Comparison of ENCODE assay signal across 8 mouse cellular contexts in the genomic region with DNA sequence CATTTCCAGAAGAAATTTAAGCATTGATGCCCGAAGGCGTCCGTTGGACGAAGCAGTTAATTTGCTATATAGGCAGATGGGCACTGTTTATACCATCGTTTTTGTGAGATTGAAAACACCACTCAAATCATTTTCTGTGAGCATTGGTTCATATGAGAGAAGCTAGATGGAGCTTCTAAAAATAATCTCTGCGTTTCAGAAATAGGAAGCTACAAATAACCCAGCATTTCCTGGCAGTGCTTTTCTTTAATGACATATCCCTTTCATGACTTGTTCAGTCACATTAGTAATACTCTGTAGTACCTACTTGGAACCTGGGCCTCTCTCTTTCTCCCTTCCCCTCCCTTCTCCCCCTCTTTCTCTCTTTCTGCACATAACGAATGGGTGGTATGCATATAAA. TPM values are rescaled to one million over a fixed set of nuclear protein-coding genes. Genes with fewer than 3 reads are reported as not detected.
DNase-seq lines count a peak whose midpoint lies in the region; ATAC-seq and TF ChIP-seq lines count a peak whose summit lies in the region.

No protein-coding gene starts in this region.

- H3K27me3 ChIP-seq in kidney, adult 2 months (replicated peaks; ENCODE audit: control insufficient read depth, insufficient read depth, low read length), result no peaks in the 10 kb centered on the region
- no peaks in the 10 kb centered on the region for H3K27me3 ChIP-seq in G1E (ENCODE audit: insufficient read depth, low read length)
- H3K27me3 ChIP-seq in forebrain, postnatal 0 days (ENCODE audit: insufficient read depth, low read length), result no peaks in the 10 kb centered on the region

- no peak for ATAC-seq in G1E (ENCODE audit: extremely low read depth, insufficient number of reproducible peaks, low FRiP score, poor library complexity, severe bottlenecking)
- ATAC-seq in forebrain, postnatal 0 days, result no peak
- no peak for ATAC-seq in activated CD4-positive, CD25-positive, alpha-beta regulatory T cell, adult 4 months

- TF ChIP-seq POLR2A in kidney, adult 2 months (IDR thresholded peaks at IDR 0.05; ENCODE audit: low read depth, low read length), result no peak

- peak overlapping the region; percentile 93 for H3K4me3 ChIP-seq in kidney, adult 2 months (ENCODE audit: insufficient read depth, low read depth, low read length)
- H3K4me3 ChIP-seq in G1E (ENCODE audit: low read depth, low read length), result peak overlapping the region; percentile 82
- H3K4me3 ChIP-seq in forebrain, postnatal 0 days (ENCODE audit: low read depth, low read length), result peak overlapping the region; percentile 85
- H3K4me3 ChIP-seq in macrophage (ENCODE audit: inconsistent target), result peak overlapping the region; percentile 77

- H3K27ac ChIP-seq in kidney, adult 2 months (ENCODE audit: insufficient read depth, low read depth, low read length), result peak overlapping the region; percentile 60; the same call in 1 of the 2 replicates
- peak overlapping the region; percentile 98 for H3K27ac ChIP-seq in forebrain, postnatal 0 days (ENCODE audit: low read depth, low read length)
- peak overlapping the region; percentile 72 for H3K27ac ChIP-seq in macrophage

- peaks cover 37% of the 10 kb centered on the region for H3K79me2 ChIP-seq in macrophage (ENCODE audit: inconsistent target)

- no peaks in the 10 kb centered on the region for H3K36me3 ChIP-seq in kidney, adult 2 months (ENCODE audit: control insufficient read depth, insufficient read depth, low read length)
- H3K36me3 ChIP-seq in G1E (replicated peaks) (peaks cover 25% of the 10 kb centered on the region), macrophage (ENCODE audit: inconsistent target) (no peaks in the 10 kb centered on the region; the same call in 1 of the 2 replicates)
- peaks cover 11% of the 10 kb centered on the region; the same call in 1 of the 2 replicates for H3K36me3 ChIP-seq in forebrain, postnatal 0 days (ENCODE audit: insufficient read depth)

- 18% methylated on average over 7 of the region's 7 CpGs for WGBS in kidney, adult 2 months
- 24% methylated on average over 7 of the region's 7 CpGs for WGBS in forebrain, postnatal 0 days
- 21% methylated on average over 7 of the region's 7 CpGs for WGBS in macrophage (ENCODE audit: missing documents)

- TF ChIP-seq CTCF in kidney, adult 2 months (conservative IDR thresholded peaks at IDR 0.05; ENCODE audit: insufficient read depth, insufficient read length, low read depth, low read length), result no peak
- TF ChIP-seq CTCF in G1E (IDR thresholded peaks at IDR 0.05; ENCODE audit: low read depth, low read length), result no peak
- TF ChIP-seq CTCF in forebrain, postnatal 0 days (IDR thresholded peaks at IDR 0.05; ENCODE audit: low read depth), result no peak

- H3K4me1 ChIP-seq in kidney, adult 2 months (ENCODE audit: control insufficient read depth, insufficient read depth, low read length), result peaks cover 3% of the 10 kb centered on the region; the same call in 1 of the 2 replicates
- peaks cover 16% of the 10 kb centered on the region for H3K4me1 ChIP-seq in G1E (ENCODE audit: insufficient read depth, low read depth, low read length)
- peaks cover 6% of the 10 kb centered on the region for H3K4me1 ChIP-seq in forebrain, postnatal 0 days (ENCODE audit: insufficient read depth)

- H3K9me3 ChIP-seq in G1E (replicated peaks), result no peaks in the 10 kb centered on the region
- no peaks in the 10 kb centered on the region for H3K9me3 ChIP-seq in forebrain, postnatal 0 days (ENCODE audit: low read length)

- peak overlapping the region; percentile 91 for H3K9ac ChIP-seq in forebrain, postnatal 0 days

- H3K4me2 ChIP-seq in forebrain, postnatal 0 days (ENCODE audit: low read depth), result peak overlapping the region; percentile 64

- DNase-seq in kidney, adult 2 months, result no peak
- DNase-seq in kidney, adult 8-10 months, result no peak
- no peak for DNase-seq in G1E (ENCODE audit: low spot score)
- no peak for DNase-seq in forebrain, postnatal 0 days
- no peak for DNase-seq in urinary bladder, postnatal 25 days (ENCODE audit: low spot score)
- no peak for DNase-seq in thymus, postnatal 0 days (ENCODE audit: low spot score)

RNA-seq across cellular contexts. Expression of gene Bloc1s6, which starts 0.7 kb away (rescaled TPM):
- polyA plus RNA-seq in kidney, adult 2 months (2012; rRNA removed), result 28.4 and 29.2 TPM in 2 replicates
- total RNA-seq in G1E (2014; fragmentation: Nextera tagmentation) (23.9 and 32.5 TPM in 2 replicates), G1E (2017) (21.7 and 26.3 TPM in 2 replicates)
- polyA plus RNA-seq in G1E (2012) (15.3 and 19.5 TPM in 2 replicates), macrophage (2018) (46.9 to 66.1 TPM (median 61.2 TPM) in 3 replicates)
- 60.0 and 78.6 TPM in 2 replicates for total RNA-seq in forebrain, postnatal 0 days (2014; rRNA removed)
- polyA plus RNA-seq in forebrain, postnatal 0 days (2015; fragmentation: Nextera tagmentation; extraction: Ambion mirVana), result 90.6 and 106 TPM in 2 replicates
- 10 to 100 TPM in 15 of 26 experiments, 1 to 10 TPM in 11; 2.2 to 22.3 (median 10.8) TPM for total RNA-seq in macrophage (2018; cell fraction: chromatin; rRNA removed)
- total RNA-seq in macrophage (2018; cell fraction: cytosol; rRNA removed), result 10 to 100 TPM; 31.1 to 97.3 (median 60.1) TPM
- total RNA-seq in macrophage (2018; cell fraction: nucleus; rRNA removed), result 10 to 100 TPM in 22 of 26 experiments, 1 to 10 TPM in 4; 5.6 to 46.2 (median 25.0) TPM
- 10 to 100 TPM; 36.7 to 48.1 TPM for polyA plus RNA-seq in activated CD4-positive, CD25-positive, alpha-beta regulatory T cell, adult 4 months (2017; shearing (Covaris generic))
- polyA plus RNA-seq in thymus, postnatal 0 days (2015; fragmentation: Nextera tagmentation; extraction: Ambion mirVana), result 49.5 and 54.0 TPM in 2 replicates

RNA-seq across cellular contexts. Expression of gene Sqor, which starts 26.0 kb away (rescaled TPM):
- polyA plus RNA-seq in kidney, adult 2 months (2012; rRNA removed), result 79.1 and 84.5 TPM in 2 replicates
- total RNA-seq in G1E (2014; fragmentation: Nextera tagmentation) (0.53 and 0.83 TPM in 2 replicates), G1E (2017) (2.8 and 3.3 TPM in 2 replicates)
- polyA plus RNA-seq in G1E (2012) (0.17 and 0.36 TPM in 2 replicates), macrophage (2018) (40.5 to 43.9 TPM (median 43.6 TPM) in 3 replicates)
- 3.1 and 4.9 TPM in 2 replicates for total RNA-seq in forebrain, postnatal 0 days (2014; rRNA removed)
- polyA plus RNA-seq in forebrain, postnatal 0 days (2015; fragmentation: Nextera tagmentation; extraction: Ambion mirVana), result 3.4 and 3.6 TPM in 2 replicates
- 10 to 100 TPM; 11.2 to 45.9 (median 25.5) TPM for total RNA-seq in macrophage (2018; cell fraction: chromatin; rRNA removed)
- total RNA-seq in macrophage (2018; cell fraction: cytosol; rRNA removed), result 10 to 100 TPM; 32.7 to 48.8 (median 40.0) TPM
- total RNA-seq in macrophage (2018; cell fraction: nucleus; rRNA removed), result 10 to 100 TPM; 12.2 to 46.1 (median 26.5) TPM
- polyA plus RNA-seq in activated CD4-positive, CD25-positive, alpha-beta regulatory T cell, adult 4 months (2017; shearing (Covaris generic)), result 1 to 10 TPM; 5.8 to 7.3 TPM
- polyA plus RNA-seq in thymus, postnatal 0 days (2015; fragmentation: Nextera tagmentation; extraction: Ambion mirVana), result 5.7 and 6.3 TPM in 2 replicates

RNA-seq across cellular contexts. Expression of gene Slc30a4, which starts 36.6 kb away (rescaled TPM):
- 5.7 and 6.2 TPM in 2 replicates for polyA plus RNA-seq in kidney, adult 2 months (2012; rRNA removed)
- not detected in 2 replicates for total RNA-seq in G1E (2014; fragmentation: Nextera tagmentation)
- under 0.01 and 0.11 TPM in 2 replicates for total RNA-seq in G1E (2017)
- not detected in 2 replicates for polyA plus RNA-seq in G1E (2012)
- total RNA-seq in forebrain, postnatal 0 days (2014; rRNA removed), result 52.5 and 53.9 TPM in 2 replicates
- 8.7 and 9.1 TPM in 2 replicates for polyA plus RNA-seq in forebrain, postnatal 0 days (2015; fragmentation: Nextera tagmentation; extraction: Ambion mirVana)
- total RNA-seq in macrophage (2018; cell fraction: chromatin; rRNA removed), result 10 to 100 TPM in 4 of 26 experiments, 1 to 10 TPM in 14, under 1 TPM in 8; 0.29 to 20.5 (median 1.8) TPM
- total RNA-seq in macrophage (2018; cell fraction: cytosol; rRNA removed), result 10 to 100 TPM in 2 of 26 experiments, 1 to 10 TPM in 24; 1.1 to 25.7 (median 4.0) TPM
- 10 to 100 TPM in 4 of 26 experiments, 1 to 10 TPM in 18, under 1 TPM in 4; 0.83 to 27.2 (median 2.5) TPM for total RNA-seq in macrophage (2018; cell fraction: nucleus; rRNA removed)
- 2.5 to 4.7 TPM (median 3.1 TPM) in 3 replicates for polyA plus RNA-seq in macrophage (2018)
- polyA plus RNA-seq in activated CD4-positive, CD25-positive, alpha-beta regulatory T cell, adult 4 months (2017; shearing (Covaris generic)), result under 1 TPM; 0.51 to 0.79 TPM
- polyA plus RNA-seq in thymus, postnatal 0 days (2015; fragmentation: Nextera tagmentation; extraction: Ambion mirVana), result 5.9 and 6.2 TPM in 2 replicates
